Mouse (Mus musculus): Measurements from ENCODE around the gene Evl.

DNA sequence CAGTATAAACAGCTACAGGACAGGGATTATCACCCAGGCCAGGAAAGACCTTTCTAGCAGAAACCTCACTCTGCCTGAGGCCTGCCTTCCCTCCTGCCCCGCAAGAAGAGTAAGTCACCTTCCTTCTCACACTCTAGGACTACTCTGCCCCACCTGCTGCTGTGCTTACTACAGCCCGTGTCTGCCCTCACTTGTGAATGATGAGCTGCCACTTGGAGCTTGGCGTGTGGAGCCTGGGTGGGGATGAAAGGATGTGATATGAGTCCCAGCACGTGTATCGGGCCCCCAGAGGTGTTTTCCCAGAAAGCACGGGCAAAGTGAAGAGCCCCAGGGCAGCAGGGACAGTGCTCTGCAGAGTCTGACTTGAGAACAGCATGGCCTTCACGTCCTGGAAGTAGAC, 63.0 kb downstream of the Evl start:
- TF ChIP-seq USF1 (IDR thresholded peaks at IDR 0.05; ENCODE audit: low read depth) (no peak), POLR2A (IDR thresholded peaks at IDR 0.05; ENCODE audit: insufficient read length, low read depth) (no peak), TCF3 (IDR thresholded peaks at IDR 0.05; ENCODE audit: insufficient read length, low read depth) (no peak), REST (IDR thresholded peaks at IDR 0.05; ENCODE audit: insufficient read depth, insufficient read length) (no peak)
